Mouse (Mus musculus) embryo, embryonic 11 days (tissue): ENCODE data around the gene Tmpo.

ENCODE experiments used
- DNase-seq: peaks from one replicate; pipeline ENCODE4 v3.0.0-alpha.2; 2015

The Tmpo gene

DNA sequence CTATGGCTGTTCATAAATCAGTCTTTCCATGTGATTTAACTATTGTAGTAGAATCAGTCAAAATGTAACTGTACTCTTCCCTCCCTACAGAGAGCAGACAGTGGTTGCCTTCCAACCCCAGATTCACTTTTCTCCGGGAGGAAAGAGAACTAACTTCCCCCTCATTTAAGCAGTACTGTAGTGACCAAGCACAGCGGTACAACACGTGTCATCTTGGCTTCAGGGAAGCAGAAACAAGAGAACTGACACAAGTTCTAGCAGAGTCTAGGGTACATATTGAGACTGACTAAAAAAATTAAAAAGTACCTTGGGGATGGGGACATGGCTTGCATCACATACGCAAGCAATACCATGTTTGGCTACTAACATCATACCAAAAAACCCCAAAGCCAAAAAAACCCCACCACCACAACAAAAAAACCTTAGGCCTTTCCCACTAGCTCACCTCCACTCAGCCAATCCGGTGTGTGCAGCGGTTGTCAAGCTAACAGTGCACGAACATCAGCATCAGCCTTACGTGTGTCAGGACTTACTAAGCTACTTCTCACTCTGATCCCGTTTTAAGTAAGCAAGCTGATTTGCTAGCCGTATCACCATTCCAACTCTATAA, 27.1 kb downstream of the Tmpo start:
- DNase-seq: no peak

DNA sequence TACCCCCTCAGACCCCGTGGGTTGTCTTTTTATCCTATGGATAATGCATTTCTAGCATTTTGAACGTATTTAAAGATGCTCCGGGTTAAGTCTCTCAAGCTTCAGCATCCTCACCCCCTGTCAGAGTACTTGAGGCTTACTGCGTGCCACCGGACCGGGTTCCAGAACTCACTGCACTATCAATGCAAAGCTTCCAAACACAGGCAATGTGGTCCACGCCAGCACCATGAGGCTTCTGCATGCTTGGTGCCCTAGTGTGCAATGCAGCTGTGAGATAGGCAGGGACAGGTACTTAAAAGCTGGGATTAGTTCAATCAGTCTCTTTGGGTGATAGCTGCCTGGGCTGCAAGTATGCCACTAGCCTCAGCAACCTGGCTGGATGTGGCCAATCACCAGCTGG, 35.7 kb downstream of the Tmpo start:
- DNase-seq: no peak

DNA sequence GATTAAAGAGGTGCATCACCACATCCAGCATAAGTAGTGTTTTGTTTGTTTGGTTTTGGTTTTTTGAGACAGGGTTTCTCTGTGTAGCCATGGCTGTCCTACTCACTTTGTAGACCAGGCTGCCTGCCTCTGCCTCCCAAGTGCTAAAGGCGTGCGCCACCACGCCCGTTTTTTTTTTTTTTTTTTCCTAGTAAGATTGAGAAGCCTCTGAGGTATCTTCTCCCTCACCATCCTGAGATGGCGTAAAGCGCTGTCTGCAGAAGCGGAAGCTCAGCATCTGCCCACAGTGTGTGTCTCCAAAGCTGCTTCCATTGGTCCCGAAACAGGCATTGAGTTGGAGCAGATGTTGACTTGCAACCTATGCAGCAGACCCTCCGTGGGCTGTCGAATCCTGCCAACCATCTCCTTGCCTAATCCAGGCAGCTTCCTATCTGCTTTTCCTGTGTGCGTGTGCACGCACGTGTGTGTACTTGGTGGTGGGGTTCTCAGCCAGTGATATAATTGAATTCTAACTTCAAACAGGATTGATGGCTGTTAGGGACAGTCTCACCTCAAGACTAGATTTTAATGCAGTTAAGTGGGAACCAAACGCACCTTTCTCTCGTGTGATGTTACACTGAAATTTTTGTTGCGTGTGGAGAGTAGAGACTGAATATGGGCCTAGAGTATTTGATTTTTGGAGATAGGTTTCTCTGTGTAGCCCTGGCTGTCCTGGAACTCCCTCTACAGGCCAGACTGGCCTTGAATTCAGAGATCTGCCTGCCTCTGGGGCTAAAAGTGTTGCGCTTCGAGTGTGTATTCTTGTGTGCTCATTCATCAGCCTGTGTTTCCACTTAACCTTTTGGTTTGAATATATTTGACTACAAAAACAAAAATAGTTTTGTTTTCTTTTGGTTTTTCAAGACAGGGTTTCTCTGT, 37.5 kb downstream of the Tmpo start:
- DNase-seq: no peak

DNA sequence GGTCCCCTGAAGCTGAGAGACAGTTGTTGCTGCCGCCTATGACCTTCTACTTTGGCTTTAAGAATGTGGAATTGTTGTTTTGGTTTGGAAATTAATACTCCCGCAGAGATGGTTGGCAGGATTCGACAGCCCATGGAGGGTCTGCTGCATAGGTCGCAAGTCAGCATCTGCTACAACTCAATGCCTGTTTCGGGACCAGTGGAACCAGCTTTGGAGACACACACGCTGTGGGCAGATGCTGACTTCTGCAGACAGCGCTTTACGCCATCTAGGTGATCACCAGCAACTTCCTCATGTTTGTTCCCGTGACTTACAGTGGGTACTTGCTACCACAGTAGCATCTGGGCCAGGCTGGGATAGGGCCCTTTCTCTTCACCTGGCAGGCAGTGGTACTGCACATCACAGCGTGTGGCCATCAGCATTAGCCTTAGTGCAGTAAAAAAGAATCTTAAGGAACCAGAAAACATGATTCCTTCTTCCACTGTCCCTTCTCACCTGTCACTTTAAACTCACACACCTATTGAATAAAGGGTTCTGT, 38.4 kb downstream of the Tmpo start:
- no peak for DNase-seq

DNA sequence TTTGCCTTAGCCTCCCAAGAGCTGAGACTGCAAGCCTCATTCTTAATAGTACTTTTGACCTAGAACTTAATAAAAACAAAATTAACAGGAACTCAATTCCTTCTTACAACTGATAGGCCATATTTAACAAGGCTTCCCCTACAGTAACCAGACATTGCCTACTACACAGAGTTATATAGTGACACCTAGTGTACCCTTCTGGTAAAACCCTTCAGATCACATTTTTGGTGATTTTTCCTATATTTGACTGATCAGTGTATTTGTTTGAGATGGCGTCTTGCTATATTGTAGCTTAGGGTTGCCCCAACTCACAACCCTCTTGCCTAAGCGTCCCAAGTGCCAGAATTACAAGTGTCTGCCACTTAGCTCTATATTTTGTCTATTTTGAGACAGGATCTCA, 39.6 kb downstream of the Tmpo start:
- peak; percentile 64 for DNase-seq

DNA sequence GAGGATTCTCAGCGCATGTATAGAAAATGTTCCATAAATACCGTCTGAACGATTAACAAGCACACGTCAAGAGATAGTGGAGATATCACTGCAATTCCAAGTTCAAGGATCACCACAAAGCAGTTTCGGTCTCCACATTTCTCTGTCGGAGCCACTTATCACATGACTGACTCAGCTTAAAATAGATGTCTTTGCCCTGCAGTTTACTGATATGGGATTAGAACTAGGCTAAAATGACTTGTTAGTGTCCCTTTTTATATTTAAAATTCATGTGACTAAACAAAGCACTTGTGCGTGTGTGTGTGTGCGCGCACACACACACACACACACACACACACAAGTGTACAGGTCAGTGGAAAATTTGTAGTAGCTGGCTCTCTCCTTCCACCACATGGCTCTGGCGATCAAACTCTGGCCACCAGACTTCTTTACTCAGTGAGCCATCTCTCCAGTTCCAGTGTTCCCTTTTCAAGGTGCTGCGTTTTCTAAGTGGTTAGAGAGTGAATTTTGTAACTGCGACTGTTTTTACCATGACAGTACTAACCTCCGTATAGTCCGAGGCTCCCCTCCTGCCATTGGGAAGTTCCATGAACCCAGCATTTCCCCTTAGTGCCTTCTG, 41.9 kb downstream of the Tmpo start:
- DNase-seq: no peak

DNA sequence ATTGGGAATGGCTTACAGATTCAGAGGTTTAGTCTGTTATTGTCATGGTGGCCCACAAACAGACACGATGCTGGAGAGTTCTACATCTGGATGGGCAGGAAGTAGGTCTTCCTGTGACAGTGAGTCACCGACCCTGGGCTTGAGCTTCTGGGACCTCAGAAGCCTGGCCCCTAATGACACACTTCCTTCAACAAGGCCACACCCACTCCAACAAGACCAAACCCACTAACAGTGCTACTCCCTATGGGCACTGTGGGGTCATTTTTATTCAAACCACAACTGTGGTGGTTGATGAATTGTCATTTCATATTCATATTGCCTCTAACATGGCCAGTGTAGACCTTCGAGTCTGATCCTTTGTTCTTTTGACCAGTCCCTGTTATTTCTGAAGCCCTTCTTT, 42.8 kb downstream of the Tmpo start:
- no peak for DNase-seq

DNA sequence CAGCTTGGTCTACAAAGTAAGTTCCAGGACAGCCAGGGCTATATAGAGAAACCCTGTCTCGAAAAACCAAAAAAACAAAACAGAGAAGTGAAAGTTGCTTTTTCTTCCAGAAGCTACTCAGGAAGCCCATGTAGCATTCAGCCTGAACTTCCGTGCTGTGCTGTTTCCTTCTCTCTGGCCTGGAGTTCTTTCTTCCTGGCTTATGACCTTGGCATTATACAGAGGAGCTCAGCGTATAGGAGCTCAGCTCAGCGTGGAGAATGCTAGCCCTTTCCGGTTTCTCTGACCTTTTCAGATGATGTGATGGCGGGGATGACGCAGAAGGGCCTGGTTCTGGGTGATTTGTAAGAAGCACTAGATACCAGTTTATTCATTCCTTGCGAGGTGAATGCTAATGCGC, 43.7 kb downstream of the Tmpo start:
- no peak for DNase-seq

DNA sequence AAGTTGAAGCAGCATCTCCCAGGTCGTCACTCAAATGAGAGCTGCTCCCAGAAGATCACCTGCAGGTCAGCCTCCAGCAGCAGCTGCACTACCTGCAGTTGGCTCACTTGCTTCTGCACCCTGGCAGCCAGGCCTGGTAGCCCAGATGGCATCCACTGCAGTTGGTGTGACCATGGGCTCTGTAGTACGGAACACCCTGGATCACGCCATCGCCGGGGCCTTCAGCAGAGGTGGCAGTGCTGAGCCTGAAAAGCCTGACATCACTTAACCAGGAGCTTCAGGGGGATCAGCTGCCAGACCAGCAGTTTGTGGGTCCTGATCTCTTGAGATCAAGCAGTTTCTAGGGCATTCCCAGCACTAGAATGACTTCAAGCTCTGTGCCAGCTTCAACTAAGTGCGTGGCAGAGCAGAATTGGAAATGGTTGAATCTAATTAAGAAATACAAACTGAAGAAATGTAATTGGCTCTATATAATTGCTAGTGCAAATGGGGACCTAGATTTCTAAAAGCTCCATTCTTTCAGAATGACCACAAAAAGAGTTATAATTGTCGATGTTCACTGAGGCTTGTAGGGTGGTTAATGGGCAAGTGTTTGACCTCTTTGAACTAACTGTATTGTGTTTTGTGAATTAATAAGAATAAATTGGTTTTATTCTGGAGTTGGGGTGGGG, 45.7 kb downstream of the Tmpo start:
- no peak for DNase-seq

DNA sequence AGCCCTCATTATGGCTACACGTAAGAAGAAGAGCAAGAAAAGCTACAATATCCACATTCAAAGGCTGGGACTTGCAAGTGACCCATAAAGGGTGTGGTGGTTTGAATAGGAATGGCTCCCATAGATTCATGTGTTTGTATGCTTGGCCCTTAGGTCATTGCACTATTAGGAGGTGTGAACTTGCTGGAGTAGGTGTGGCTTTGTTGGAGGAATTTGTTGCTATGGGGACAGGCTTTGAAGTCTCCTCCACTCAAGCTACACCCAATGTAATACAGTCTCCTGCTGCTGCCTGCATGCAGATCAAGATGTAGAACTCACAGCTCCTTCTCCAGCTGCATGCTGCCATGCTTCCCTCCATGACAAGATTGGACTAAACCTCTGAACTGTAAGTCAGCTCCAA, 49.5 kb downstream of the Tmpo start:
- no peak for DNase-seq

DNA sequence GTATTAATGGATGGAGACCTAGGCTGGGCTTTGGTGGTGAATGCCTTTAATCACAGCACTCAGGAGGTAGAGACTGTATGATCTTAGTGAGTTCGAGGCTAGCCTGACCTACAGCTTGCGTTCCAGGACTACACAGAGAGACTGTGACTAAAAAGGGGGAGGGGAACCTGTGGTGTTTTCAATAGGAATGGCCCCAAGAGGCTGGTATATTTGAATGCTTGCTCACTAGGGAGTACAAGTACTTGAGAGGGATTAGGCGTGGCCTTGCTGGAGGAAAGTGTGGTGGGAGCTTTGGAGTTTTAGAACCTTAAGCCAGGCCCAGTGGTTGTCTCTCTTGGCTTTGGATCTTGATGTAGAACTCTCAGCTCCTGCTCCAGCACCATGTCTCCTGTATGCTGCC, 50.3 kb downstream of the Tmpo start:
- DNase-seq: no peak

DNA sequence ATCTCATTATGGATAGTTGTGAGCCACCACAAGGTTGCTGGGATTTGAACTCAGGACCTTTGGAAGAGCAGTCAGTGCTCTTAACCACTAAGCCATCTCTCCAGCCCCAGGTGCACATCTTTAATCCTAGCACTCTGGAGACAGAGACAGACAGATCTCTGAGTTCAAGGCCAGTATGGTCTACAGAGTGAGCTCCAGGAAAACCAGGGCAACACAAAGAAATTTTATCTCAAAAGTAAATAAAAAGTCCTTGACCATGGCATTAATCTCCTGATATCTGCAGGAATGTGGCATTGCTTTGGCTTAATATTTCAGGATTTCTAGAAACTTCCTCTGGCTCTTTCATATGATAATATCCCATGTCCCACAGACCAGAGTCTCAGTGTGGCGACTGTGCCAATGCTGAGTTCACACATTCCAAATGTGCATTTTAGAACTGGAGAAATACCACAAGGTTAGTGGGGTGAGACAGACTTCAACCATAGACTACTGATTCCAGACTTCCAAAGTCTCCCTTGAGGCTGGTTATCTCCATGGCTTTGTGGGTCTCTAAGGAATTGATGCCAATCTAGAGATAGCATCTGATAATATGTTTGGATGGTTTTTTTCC, 52.5 kb downstream of the Tmpo start:
- DNase-seq: no peak

DNA sequence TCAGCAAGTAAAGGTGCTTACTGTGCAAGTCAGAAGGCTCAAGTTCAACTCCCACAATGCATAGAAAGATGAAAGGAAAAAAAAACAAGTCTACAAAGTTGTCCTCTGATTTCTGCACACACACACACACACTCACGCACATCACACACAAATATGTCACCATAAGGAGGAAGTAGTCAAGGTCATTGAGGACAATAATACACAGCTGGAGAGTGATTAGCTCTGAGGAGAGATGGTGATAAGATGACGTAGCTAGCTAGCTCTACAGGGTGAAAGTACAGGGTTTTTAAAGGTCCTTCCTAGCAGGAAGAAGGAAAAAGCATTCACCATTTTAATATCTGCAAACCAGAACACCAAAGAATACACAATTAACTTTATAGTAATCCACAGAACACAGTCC, 53.7 kb downstream of the Tmpo start:
- no peak for DNase-seq

DNA sequence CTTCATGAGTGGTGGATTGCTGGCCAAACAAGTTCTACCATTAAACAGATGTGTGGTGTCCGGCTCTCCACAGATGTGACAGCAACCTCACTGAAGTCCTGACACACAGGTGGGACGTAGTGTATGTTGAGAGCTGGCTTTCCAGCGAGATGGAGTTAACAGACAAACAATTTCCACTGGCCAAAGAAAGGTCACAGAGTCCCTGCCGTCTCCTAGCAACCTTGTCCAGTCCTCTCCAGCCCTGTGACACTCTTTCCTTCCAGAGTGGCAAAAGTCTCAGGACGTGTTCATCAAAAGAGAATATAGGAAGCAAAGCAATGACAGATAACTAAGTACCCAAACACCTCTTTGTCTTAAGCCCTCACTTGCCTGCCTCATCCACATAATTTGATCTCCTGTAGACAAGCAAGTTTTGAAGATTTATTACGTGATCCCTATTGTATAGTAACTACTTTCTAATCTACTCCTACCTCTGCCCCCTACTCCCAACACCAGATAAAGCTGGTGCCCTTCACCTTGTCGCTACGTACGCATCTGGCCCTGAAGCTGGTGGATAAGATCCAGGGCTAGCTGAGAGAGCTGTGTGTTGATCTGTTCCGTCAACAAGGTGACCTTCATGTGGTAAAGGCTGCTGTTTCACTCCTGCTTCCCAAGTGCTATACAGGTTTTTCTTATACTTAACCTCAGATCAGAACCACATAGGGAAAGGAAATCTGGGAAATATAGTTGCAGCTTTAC, 54.3 kb downstream of the Tmpo start:
- no peak for DNase-seq

DNA sequence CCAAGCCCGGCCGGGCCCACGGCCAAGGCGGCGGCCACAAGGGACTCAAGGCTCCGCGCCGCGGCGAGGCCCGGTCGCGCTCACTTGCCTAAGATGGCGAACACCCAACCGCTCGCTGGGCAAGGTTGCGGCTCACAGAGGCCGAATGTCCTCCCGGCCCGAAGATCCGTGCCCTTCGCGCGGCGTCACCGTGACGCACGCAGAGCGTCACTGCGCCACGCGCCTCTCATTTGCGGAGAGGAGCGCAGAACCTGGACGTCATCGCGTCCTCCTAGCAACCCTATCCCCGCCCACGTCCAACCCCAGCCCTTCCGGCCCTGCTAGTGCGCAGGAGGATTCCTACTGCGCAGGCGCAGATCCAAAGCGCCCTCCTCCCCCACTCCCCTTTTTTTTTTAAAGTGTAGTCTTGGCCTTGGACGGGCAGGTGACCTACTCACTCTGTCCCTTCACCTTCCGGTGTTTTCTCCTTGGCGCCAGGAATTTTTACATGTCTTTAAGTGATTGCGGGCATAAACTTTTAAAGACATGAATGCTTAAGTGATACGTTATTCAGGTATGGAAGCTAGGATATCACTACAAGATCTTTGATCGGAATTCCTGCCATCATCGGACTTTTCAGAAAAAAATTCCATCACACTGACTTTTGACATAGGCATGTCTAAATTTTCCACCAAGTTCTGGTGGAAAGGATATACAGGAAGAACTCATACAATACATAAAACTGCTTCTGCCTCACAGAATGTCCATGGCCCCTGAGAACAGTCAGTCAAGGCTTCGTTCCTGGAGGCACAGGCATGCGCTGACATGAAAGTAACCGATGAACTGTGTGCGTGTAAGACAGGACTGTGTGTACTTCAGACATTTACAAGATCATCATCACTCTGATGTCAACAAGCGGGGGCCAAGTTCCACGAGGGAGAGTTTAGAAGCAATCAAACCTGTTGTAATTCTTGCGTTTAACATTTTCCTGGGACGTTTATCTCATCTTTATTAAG, 57.0 kb downstream of the Tmpo start, which contains the start of gene Slc25a3:
Gene Slc25a3 (minus strand): TSS at position 232 of the 995 bp plus-strand sequence.
- peak; percentile 99 for DNase-seq

DNA sequence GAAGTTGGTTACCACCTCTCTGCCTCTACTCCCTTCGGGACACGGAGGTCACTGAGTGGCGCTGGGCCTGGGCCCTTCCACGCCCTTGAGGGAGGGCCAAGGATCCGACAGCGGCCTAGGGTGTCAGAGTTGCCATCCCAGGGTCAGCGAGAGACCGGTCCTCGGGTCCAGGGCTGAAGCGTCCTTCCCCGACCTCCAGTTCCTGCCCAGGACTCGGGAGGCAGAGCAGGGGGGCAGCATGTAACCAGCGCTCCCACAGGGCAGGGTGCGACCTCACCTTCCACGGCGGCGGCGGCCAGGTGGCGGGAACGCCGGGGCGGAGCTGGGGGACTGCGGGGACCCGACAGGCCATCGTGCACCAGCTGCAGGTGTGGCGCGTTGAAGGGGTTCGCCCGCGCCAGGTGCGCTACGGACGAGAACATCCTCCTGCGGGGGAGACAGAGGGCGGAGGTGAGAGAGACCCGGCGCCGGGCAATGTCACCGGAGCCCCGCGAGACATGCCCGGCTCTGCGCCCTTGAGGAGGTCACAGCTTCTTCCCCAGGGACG, 57.8 kb downstream of the Tmpo start:
- DNase-seq: peak; percentile 35

DNA sequence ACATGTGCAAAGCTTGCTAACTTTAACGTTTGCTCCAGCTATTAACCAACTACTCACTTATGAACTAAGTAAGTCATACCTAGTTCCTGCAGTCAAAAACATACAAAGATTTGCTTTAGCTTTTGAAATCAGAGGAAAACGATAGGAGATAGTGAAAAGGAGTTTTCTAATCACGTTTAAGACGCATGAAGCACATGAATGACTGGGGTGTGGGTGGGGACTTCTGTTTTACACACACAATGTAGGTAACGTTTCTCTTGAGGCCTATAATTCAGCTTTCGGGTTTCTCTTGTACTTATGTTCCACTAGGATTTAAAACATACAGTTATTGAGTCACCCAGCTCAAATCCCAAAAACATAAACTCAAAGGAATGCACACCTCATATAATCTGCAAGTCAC, 58.5 kb downstream of the Tmpo start:
- DNase-seq: no peak

DNA sequence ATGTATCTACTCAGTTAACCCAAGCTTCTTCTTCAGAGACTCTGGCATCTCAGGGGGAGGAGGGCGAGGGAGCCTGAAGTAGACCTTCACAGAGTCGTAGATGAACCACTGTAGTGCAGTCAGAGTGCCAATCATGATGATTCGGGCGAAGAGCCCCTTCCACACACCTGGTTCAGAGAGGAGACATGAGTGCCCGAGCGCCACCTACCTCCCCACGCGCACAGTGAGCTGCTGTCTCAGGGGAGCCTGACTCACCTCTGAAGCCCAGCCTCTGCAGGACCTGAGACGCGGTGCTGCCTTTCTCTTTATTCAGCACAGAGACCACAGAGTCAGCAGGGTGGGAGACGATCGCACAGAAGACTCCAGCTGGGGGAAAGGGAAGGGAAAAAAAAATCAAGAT, 64.2 kb downstream of the Tmpo start:
- DNase-seq: no peak

DNA sequence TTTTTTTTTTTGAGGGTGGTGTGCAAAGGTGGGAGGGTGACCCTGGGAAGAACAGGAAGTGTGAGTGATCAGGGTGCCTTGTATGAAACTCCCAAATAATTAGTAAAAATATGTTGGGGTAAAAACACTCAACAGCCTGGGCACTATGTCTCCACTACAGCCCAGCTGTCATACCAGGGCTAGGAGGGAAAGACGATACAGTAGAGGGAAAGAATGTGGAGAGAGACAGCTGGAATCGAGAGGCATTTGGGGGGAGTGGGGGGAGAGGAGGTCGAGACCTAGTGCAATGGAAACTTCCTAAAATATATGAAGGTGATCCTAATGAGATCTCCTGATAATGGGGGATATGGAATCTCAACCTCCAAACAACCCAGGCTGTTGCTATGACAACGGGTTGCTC, 71.3 kb downstream of the Tmpo start:
- no peak for DNase-seq

DNA sequence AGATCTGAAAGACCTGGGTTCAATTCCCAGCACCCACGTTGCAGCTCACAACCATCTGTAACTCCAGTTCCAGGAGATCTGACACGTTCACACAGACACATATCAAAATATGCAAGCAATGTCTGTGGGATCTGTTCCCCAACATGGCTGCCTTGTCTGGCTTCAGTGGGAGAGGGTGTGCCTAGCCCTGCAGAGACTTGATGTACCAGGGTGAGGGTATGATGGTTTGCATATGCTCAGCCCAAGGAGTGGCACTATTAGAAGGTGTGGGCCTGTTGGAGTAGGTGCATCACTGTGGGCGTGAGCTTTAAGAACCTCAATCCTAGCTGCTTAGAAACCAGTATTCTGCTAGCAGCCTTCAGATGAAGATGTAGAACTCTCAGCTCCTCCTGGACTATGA, 75.1 kb downstream of the Tmpo start:
- no peak for DNase-seq
